Mouse (Mus musculus) bone marrow, adult 2 months (tissue): ENCODE measurements around the gene Macrod2. TPM values are rescaled to one million over a fixed set of nuclear protein-coding genes. Genes with fewer than 3 reads are reported as not detected.

Source experiments
- H3K27ac ChIP-seq: fragments of 200-500 bp; 2 replicates; pipeline ENCODE4 v1.5.1; 2012; ENCODE audit warnings: low read depth, mild to moderate bottlenecking, control low read depth, inconsistent platforms, low read length; ENCODE audit not compliant: control insufficient read depth, poor library complexity, insufficient read depth
- H3K4me1 ChIP-seq: fragments of 200-500 bp; 2 replicates; pipeline ENCODE4 v1.6.1; 2011; ENCODE audit warnings: low read length; ENCODE audit not compliant: control insufficient read depth, insufficient read depth
- H3K4me3 ChIP-seq: fragments of 200-500 bp; replicated peaks from 2 replicates; pipeline ENCODE3; 2011; ENCODE audit warnings: mild to moderate bottlenecking, low read depth, low read length, control low read depth; ENCODE audit not compliant: control insufficient read depth
- CTCF ChIP-seq: fragments of 200-500 bp; IDR thresholded peaks from 2 replicates; pipeline ENCODE4 v1.5.1; 2011; ENCODE audit warnings: low read length, control low read depth; ENCODE audit not compliant: control insufficient read depth, insufficient read depth
- POLR2A ChIP-seq: fragments of 200-500 bp; IDR thresholded peaks from 2 replicates; pipeline ENCODE4 v1.6.1; 2011; ENCODE audit warnings: low read depth, mild to moderate bottlenecking, control low read depth, low read length, borderline replicate concordance; ENCODE audit not compliant: control insufficient read depth
- WGBS: fragments of 180-500 bp; shearing (Covaris S2); methylation state at CpG from one replicate; pipeline ENCODE4 v1.1.7; 2018; 5-methylcytosine and 5-hydroxymethylcytosine counted together
- polyA plus RNA-seq: library from polyadenylated mRNA; stranded (reverse); fragments of >200 nt; gene quantifications from 2 replicates; pipeline ENCODE4 v1.2.4, GENCODE M21; 2011; ENCODE audit warnings: low replicate concordance; ENCODE audit not compliant: missing spikeins, insufficient read depth, insufficient read length

Gene Macrod2
- polyA plus RNA-seq, 1 experiment = 2.8 TPM

DNA sequence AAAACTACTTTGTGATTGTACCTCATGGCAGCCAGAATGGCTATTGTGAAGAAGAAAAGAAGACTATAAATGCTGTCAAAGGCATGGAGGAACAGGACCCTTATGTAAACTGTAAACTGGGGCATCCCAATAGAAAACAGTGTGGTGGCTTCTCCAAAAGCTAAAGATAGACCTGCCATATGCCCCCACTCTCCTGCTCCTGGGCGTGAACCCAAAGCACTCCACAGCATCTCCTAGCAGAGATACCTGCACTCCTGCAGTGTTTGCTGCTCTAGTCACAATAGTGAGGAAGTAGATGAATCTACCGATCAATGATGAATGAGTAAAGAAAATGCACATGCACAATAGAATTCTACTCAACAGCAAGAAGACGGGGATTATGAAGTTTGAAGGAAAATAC is 554.4 kb downstream of the Macrod2 start:
- Histone ChIP-seq H3K4me3 (no peak overlapping the region), H3K27ac (no peak overlapping the region), H3K4me1 (no peaks in the 10 kb centered on the region)
- no peak for TF ChIP-seq POLR2A
- no peak for TF ChIP-seq CTCF
- WGBS = 80% methylated on average over 3 of the region's 3 CpGs

GRCm38 (mm10) chr2:140959246-140959645 is 564.1 kb downstream of the Macrod2 start:
- WGBS = 61% methylated on average over 2 of the region's 2 CpGs
- H3K27ac ChIP-seq = no peak overlapping the region
- no peak overlapping the region for H3K4me3 ChIP-seq
- no peaks in the 10 kb centered on the region for H3K4me1 ChIP-seq
- TF ChIP-seq POLR2A (no peak), CTCF (no peak)

- TF ChIP-seq CTCF (no peak), POLR2A (no peak)
- H3K4me1 ChIP-seq = no peaks in the 10 kb centered on the region
- H3K27ac ChIP-seq = no peak overlapping the region
- no peak overlapping the region for H3K4me3 ChIP-seq
- WGBS = 88% methylated on average over 2 of the region's 2 CpGs
These were observed 575.1 kb downstream of the Macrod2 start for GRCm38 (mm10) chr2:140970181-140970580.

- Histone ChIP-seq H3K27ac (no peak overlapping the region), H3K4me1 (no peaks in the 10 kb centered on the region), H3K4me3 (no peak overlapping the region)
- TF ChIP-seq POLR2A (no peak), CTCF (no peak)
- WGBS = 77% methylated on average over 5 of the region's 5 CpGs
These were observed 576.7 kb downstream of the Macrod2 start for GRCm38 (mm10) chr2:140971845-140972244.

- no peaks in the 10 kb centered on the region for H3K4me1 ChIP-seq
- WGBS = 90% methylated on average over 3 of the region's 3 CpGs
- no peak for TF ChIP-seq POLR2A
- TF ChIP-seq CTCF = no peak
- H3K4me3 ChIP-seq = no peak overlapping the region
- no peak overlapping the region for H3K27ac ChIP-seq
These were observed 590.7 kb downstream of the Macrod2 start for GRCm38 (mm10) chr2:140985670-140986372.

- TF ChIP-seq POLR2A = no peak
- no peak for TF ChIP-seq CTCF
- no peak overlapping the region for H3K4me3 ChIP-seq
- WGBS = 88% methylated on average over 5 of the region's 5 CpGs
- no peaks in the 10 kb centered on the region for H3K4me1 ChIP-seq
- no peak overlapping the region for H3K27ac ChIP-seq
These were observed 608.7 kb downstream of the Macrod2 start for GRCm38 (mm10) chr2:141003846-141004245.

DNA sequence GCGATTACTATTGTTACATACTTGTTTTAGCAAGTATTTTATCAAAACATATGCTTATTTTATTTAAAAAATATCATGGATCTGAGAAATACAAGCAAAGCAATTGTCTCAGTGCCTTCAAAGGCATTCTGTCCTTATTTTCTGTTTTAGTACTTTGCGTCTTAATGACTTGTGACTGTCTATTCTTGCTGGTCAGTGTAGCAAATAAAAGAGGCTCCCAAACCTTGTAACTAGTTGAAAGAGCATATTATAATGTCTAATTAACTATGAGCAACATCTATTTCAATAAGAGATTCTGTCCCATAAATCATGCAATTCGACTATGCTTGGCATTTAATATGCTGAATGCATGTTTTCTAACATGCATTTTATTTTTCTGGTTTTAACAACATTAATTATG is 609.2 kb downstream of the Macrod2 start:
- Histone ChIP-seq H3K4me3 (no peak overlapping the region), H3K4me1 (no peaks in the 10 kb centered on the region), H3K27ac (no peak overlapping the region)
- 75% methylated on average over 3 of the region's 3 CpGs for WGBS
- no peak for TF ChIP-seq POLR2A
- TF ChIP-seq CTCF = no peak

DNA sequence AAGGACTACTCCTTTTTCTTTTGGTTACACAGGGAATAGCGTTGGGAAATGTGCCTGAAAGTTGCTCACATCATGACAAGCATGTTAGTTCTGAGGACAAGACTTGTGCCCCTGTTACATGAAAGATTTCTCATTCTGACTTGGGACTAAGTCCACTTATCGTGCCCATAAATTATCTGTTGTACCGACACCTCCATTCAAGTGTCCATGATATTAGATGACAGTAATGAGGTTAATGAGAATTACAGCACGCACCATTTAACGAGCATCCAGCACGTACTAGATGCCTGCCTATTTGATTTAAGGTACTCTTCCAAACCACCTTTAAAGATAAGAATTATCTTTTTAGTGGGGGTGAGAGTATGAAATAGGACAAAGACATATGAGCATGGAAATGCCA is 610.5 kb downstream of the Macrod2 start:
- Histone ChIP-seq H3K27ac (no peak overlapping the region), H3K4me3 (no peak overlapping the region), H3K4me1 (no peaks in the 10 kb centered on the region)
- WGBS = 85% methylated on average over 6 of the region's 6 CpGs
- TF ChIP-seq POLR2A (no peak), CTCF (no peak)

DNA sequence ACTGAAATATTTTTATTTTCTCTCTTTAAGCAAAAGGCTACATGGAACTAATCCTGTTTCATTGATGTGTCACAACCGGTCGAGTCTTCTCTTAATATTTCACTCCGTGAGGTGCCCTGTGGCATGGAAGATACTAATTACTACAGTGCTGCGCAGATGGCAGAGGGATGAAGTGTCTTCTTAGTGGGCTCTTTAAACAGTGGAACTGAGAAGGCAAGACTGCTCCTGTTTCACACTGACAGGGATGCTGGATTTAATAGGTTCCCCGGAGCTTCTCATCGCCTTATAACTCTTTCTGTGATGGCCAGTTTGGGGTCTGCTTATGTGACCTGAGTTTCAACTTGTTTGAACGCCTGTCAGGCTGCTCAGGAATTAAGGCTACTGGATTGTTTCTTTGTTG is 612.6 kb downstream of the Macrod2 start:
- H3K4me3 ChIP-seq = no peak overlapping the region
- H3K27ac ChIP-seq = no peak overlapping the region
- WGBS = 86% methylated on average over 7 of the region's 7 CpGs
- H3K4me1 ChIP-seq = no peaks in the 10 kb centered on the region
- TF ChIP-seq POLR2A (no peak), CTCF (no peak)
